Mouse (Mus musculus) layer of hippocampus, postnatal 36 days (tissue): ENCODE results near the gene Lbx2. TPM values are rescaled to one million over a fixed set of nuclear protein-coding genes. Genes with fewer than 3 reads are reported as not detected.
A peak's percentile ranks its signal among the peaks of the same experiment; 100 is the strongest.

Experiments used
- DNase-seq, 2 experiments: peaks; one replicate each; pipeline ENCODE4 v3.0.0; 2022
- total RNA-seq, 2 experiments: library from RNA; stranded (reverse); gene quantifications; 2 replicates each; pipeline ENCODE4 v1.2.3; 2021

Gene Lbx2
- total RNA-seq, 2 experiments from 2014 or later: 0.48 TPM; not detected in 1

DNA sequence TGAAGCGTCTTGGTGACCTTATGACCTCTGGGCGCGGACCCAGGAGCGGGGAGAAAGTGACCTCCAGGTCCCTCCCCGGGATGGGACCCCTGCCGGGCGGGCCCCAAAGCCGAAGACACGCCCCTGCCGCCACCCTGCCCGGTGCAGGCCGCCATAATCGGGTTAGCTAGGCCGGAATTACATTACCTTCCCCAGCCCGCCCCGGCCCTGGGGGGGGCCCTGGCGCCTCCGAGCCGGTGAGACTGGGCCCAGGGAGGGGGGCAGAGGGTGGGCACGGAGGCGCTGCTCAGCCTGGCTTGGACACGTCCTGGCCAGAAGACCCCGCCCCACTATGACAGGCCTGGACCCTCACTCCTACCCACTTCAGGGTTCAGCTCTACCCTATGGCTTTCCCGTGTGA is 14.9 kb upstream of the Lbx2 start:
- DNase-seq: no peak

DNA sequence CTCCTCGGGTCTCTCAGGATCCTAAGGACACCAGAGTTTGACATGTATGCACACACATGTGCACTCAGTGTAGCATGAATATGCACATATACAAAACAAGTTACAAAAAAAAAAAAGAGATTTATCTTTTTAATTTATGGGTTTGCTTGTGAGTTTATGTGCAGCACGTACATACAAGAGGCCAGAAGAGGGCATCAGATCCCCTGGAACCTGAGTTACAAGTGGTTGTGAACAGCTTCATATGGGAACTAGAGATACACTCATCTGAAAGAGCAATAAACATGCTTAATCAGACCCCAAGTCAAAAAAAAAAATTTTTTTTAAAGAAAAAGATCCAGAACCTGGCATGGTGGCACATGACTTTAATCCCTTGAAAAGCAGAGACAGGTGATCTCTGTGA is 11.2 kb upstream of the Lbx2 start:
- DNase-seq: no peak

DNA sequence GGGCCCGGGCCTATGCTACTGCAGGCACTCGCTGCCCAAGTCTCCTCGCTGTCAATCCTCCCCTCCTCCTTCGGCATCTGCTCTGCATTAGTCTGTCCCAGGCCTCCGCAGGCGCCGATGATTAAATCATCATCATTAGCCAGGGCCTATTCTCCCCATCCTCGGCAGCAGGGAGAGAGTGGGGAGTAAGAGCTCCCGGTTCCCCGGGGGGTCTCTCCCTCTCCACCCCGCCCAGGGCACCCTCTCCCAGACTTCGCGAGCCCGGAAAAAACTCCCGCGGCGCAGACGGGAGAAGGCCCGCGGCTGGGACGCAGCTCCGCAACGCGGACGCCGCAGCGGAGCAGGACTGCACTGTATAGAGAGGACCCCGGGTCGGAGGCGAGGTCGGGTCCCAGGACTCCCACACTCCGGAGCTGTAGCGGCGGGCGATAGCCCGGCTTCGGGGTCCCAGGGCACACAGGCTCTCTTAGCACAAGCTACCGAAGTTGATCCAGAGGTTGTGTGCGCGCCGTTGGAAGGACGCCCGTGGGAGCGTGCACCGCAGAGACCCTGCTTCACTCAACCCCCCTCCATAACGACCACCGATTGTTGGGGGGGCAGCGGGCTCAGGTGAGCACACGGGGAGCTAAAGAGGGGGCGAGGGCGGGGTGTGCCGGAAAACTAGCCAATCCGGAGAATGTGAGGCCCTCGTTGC is 8.4 kb upstream of the Lbx2 start, which contains the start of gene Pcgf1:
TSS of gene Pcgf1 (plus strand) at position 240 of the 694 bp plus-strand sequence.
- DNase-seq: peak; percentile 59 to 64

DNA sequence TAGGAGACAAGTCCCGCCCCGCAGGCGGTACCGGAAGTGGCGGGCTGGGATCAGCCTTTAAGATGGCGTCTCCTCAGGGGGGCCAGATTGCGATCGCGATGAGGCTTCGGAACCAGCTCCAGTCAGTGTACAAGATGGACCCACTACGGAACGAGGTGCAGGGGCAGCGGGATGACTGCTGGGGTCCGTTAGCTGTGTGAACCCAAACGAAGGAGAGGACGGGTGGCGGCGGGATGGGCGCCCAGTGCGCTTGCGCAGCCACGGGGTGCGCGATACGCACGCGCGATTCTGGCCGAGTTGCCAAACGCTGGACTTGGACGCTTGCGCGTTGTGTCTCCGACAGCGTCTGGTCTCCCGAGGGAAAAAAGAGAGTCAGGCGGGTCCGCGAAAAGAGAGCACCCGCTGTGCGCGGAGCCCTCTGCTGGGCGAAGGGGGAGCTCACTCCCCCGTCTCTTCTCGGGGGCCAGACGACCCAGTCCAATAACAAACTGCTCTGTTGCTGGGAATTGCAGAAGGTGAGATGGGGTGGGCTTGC is 7.8 kb upstream of the Lbx2 start:
- peak; percentile 99 to 100 for DNase-seq

DNA sequence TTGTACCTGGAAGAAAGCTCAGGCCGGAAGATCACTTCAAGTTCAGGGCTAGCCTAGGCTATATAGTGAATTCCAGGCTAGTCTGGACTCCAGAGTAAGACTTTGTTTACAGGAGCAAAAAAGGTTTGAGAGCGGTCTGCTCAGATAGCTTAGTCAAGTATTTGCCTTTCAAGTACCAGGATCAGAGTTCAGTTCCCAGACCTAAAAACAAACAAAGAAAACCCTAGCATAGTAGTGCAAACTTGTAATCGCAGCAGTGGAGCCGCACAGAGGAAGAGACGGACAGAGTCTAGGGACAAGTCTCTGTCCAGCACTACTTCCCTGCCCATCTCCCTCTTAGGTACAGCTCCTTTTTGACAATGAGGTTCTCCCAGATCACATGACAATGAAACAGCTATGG is 6.0 kb upstream of the Lbx2 start:
- no peak for DNase-seq

DNA sequence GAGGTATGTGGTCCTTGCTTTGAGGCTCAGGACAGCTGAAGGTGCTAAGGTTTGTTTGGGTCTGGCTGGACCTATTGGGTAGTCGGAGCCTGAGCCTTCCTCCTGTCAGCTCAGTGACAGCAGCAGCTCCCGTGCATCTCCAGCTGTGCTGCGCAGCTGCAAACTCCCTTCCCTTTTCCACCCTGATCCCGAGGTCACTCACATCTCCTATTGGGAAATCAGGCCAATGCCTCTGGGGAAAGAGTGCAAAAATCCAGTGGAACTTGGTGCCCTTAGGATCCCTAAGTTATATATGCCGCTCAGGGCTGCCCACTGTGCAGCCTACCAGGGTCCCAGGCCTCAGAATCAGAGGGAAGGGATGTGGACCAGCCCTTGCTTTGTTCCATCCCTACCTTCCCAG is 2.7 kb upstream of the Lbx2 start:
- DNase-seq: no peak

DNA sequence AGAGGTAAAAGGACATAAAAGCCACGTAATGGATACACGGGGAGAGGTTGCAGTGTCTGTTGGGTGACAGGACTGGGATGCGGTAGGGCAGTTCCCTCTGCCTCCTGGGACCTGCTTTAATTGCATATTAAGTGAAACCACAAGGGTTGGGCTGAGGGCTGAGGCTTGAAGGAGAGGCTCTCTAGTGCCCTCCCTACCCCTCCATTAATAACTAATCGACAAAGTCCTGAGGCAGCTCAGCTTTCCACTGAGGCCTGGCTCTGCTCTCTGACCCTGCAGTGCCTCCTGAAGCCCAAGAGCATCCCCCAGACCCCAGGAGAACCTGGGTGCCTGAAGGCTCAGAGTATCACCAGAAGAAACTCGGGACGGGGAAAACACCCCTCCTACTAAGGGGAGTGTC is 1.7 kb upstream of the Lbx2 start:
- DNase-seq: no peak

DNA sequence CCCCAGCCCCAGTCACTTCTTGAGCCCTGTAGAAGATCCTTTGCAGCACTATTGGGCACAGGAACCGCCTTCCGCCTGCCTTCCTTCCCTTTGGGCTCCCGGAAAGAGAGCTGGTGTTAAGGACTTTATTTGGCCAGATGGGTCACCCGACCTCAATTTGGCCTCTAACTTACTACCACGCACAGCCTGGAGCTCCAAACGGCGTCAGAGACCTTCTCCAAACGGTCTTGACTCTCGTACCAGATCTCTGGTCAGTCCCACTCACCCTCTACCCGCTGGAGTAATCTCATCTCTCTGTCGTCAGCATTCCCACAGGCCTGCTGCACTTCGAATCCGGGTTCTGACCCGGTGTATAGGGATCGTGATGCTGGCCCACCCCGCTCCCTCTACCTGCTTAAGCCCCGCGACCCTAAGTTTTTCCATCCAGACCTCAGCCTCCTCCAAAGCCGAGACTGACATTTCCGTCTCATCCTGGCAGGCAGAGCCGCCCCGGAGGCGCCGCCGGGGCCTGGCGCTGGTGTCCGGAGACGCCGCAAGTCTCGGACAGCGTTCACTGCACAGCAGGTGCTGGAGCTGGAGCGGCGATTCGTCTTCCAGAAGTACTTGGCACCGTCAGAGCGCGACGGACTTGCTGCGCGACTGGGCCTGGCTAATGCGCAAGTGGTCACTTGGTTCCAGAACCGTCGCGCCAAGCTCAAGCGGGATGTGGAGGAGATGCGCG is 1.2 kb downstream of the Lbx2 start:
- no peak for DNase-seq

DNA sequence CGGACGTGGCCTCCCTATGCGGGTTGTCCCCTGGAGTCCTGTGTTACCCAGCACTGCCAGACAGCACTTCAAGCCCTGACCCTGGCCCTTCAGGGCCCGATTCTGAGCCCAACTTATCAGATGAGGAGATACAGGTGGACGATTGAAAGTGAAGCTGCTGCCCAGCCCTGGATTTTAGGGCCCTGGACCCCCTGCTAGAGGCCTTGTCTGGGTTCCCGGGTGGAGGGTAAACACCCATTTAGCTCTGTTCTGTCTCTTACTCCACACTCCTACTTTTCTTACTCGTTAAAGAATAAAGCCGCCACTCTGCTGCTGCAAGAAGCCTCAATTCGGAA is 1.7 kb downstream of the Lbx2 start:
- no peak for DNase-seq

DNA sequence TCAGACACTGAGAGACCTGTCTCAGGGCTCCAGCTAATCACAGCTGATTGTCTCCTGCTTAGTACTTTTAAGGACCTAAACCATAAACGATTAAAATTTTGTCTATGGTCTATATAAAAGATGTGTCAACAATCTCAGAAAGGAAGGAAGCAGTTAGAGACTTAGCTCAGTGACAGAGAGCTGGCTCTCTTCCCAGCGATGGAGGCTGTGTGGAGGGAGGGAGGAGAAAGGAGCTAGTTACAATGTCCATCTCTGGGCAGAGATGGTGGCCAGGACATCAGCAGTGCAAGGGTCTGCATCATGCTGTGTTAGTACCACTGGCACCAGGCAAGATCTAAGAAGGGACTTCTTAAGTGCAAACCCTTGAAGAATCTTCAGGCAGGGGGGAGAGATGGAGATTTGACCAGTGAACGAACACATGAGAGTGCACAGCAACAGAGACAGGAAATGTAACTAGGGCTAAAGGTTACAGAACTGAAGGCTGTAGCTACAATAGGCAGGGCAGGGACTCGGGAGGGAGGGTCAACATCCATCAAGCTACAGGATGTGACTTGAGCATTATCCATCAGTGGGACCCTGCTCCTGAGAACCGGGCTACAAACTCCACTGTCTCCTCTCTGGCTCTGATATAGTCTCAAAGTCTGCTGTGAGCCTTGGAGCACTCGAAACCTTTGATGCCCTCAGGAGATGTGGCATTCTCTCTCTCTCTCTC is 6.4 kb downstream of the Lbx2 start:
- no peak for DNase-seq

DNA sequence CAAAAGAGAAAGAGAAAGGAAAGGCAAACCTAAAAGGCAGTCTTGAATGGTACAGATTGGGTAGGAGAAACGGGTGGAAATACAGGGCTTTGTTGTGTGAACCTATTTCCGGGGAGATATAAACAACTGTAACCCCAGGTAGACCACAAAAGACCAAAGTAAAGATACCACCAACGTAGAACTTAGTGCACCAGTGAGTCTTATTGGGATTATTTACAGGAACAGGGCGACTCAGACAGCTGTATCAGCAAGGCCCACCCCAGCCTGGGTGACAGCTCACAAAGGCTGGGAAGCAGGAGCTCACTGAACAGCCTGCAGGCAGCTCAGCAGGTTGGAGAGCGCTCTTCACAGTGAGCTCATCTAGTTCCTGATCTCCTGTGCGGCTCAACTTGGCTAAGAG is 9.8 kb downstream of the Lbx2 start:
- DNase-seq: no peak

DNA sequence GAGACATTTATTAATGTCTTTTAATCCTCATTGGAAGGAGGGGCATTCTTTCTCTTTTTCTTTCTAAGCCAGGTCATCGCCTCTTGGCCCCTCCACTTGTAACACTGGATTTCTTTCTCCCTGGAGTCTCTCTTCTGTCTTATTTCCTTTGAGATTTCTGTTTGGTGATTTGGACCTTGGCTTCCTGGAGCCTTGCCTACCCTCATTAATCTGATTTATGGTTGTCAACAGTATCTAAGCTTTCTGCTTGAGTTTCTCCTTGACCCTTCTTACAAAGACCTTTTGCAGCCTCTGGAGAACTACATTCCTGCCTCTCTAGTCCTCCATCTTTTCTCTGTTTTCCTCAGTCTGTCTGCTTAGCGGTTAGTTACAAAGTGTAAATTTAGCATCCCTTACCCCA is 12.2 kb downstream of the Lbx2 start:
- no peak for DNase-seq

DNA sequence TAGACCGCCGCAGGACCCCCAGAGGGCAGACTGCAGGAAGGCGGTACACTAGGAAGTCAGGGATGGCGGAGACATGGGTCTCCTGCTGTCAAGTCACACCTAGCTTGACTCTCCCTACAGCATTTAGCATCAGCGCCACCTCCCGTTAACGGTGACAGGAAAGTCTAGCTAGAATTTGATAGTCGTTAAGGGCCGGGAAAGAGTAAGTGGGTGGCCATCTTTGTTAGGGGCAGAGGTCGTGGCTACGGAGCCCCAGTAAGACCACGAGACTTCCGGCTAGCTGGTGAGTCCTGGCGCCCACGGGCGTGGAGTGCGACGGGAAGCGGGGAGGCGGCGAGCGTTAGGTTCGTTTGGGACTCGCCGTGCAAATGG is 15.1 kb downstream of the Lbx2 start, which contains the start of the genes Ccdc142 and Gm42688:
TSS of gene Ccdc142 (plus strand) at position 286 of the 372 bp plus-strand sequence.
TSS of gene Gm42688 (plus strand) at position 302 of the 372 bp plus-strand sequence.
- DNase-seq: peak; percentile 84 to 86

DNA sequence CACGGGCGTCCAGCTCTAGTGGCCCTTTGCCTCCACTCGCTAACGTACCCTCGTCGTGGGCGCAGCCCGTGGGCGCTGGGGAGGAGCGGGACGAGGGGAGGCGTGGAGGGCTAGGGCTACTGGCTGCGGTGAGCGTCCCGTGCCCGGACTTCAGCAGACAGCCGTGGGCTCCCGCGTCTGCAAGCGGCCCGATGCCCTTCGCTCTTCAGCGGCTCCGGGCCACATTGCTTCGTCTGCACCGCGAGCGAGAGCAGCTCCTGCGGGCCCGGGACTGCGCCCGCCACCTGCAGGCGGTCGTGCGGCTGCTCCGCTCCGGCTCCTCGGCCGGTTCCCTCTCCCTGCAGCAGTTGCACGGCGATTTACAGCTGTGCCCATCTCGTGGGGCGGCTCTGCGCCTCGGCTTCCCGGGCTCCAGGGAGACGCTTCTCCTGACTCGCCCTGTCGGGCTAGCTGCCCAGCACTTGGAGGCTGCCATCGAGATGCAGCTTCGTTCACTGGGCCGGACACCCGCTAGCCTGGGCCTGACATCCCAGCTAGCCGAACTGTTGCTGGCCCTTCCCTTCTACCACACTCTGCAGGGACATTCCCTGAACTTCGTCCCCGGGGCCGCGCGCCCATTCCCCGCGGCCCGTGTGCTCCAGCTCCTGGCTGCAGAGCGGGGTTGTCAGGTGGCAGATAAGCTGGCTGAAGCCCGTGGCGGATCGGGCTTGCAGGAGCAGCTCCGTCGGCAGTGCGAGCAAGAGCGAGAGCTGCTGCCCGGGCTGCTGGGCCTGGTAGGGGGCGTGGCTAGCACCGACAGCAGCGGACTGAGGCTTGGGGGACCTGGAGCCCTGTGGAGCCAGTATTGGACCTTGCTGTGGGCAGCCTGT is 15.8 kb downstream of the Lbx2 start:
- DNase-seq: peak; percentile 54 to 67

DNA sequence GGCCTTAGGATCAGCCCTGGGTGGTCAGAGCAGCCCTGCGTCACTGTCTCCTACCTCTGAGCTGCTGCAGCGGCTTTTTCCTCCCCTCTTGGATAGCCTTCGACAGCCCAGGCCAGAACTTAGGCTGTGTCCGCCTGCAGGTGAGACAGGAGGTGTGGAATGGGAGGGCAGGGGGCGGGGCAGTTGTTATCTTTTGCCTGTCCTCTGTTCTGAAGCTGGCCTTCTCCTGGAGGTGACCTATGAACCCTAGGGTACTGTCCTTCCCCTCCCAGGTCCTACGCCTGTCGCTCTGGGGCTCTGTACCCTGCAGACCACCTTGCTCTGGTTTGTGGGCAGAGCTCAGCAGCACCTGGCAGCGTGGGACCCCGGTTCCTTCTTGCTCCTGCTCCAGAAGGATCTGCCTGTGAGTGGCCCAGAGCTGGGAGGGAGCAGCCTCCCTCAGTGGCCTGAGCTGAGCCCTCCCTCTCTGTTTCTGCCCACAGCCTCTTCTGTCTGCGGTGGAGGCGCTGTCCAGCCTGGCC is 17.0 kb downstream of the Lbx2 start:
- DNase-seq: peak in 1 of 2 experiments; percentile 18

DNA sequence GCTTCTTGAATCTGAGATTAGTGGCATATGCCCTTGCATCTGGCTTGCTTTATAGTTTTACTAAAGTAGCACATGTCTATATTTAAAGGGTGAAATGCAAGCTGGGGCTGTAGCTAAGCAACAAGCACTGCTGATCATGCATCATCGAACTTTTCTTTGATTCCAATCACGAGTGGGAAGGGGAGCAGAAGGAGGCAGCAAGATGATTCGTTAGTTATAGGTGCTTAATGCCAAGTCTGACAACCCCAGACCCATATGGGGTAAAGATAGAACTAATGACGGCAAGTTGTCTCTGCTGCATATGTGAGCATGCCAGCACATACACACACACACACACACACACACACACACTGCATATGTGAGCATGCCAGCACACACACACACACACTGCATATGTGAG is 18.0 kb downstream of the Lbx2 start:
- DNase-seq: peak; percentile 30 to 33

DNA sequence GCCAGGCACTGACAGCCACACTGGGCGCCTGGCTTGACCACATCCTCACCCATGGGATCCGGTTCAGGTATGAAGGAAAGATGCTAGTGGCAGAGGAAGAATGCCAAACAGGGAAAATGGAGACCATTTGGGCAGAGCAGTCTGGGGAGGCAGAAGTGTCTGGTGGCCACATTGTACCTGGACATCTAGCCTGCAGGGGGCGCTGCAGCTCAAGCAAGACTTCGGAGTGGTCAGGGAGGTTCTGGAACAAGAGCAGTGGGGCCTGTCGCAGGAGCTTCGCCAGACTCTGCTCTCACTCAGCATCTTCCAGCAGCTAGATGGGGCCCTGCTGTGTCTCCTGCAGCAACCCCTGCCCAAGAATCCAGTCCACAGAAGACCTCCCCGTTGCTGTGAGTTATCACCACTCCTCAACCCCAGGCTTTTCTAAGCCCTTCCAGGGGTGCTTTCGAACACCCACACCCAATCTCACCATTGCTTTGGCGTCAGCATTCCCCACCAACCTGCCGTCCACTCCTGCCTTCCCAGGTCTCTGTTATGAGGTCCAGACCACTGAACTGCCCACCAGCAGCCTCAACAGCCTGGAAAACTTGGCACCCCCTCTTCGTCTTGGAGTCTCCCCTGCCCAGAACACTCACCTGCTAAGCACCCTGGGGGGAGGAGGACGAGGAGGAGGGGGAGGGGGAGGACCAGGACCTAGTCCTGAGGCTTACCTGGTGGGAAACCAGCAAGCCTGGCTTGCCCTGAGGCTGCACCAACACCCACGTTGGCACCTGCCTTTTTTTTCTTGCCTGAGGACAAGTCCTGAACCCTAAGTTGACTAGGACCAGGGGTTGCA is 21.6 kb downstream of the Lbx2 start:
- DNase-seq: peak; percentile 40 to 55

DNA sequence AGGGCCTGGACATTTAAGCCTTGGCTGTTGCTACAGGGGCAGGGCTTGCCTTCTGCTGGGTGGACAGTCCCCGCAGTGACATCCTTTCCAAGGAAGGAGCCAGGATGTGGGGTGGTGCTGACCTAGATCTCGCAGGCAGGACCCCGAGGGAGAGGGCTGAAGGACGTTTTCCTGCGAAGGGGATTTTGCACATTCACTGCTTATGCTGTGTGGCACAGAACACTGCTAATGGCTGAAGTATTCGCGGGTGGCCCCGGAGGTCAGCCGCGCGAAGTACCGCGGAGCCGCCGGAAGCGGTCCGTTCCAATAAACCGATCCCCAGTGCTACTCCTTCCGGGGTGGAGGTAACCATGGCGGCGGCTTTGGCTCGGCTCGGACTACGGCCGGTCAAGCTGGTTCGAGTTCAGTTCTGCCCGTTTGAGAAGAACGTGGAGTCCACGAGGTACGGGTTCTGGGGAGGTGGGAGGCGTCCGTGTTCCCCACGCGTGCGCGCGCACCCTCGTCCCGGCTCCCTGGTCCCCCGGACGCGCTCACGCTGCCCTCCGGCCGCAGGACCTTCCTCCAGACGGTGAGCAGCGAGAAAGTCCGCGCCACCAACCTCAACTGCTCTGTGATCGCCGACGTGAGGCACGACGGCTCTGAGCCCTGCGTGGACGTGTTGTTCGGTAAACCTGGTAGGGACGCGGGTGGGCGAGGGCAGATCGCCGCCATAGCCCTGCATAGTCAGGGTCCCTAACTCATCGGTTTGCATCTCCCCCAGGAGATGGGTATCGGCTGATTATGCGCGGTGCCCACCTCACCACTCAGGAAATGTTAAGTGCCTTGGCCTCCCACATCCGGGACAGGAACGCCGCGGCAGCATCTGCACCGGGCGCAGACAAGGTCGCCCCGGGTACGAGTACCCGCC is 22.8 kb downstream of the Lbx2 start, which contains the start of gene Mrpl53:
TSS of gene Mrpl53 (plus strand) at position 279 of the 907 bp plus-strand sequence.
- DNase-seq: peak; percentile 81 to 83

DNA sequence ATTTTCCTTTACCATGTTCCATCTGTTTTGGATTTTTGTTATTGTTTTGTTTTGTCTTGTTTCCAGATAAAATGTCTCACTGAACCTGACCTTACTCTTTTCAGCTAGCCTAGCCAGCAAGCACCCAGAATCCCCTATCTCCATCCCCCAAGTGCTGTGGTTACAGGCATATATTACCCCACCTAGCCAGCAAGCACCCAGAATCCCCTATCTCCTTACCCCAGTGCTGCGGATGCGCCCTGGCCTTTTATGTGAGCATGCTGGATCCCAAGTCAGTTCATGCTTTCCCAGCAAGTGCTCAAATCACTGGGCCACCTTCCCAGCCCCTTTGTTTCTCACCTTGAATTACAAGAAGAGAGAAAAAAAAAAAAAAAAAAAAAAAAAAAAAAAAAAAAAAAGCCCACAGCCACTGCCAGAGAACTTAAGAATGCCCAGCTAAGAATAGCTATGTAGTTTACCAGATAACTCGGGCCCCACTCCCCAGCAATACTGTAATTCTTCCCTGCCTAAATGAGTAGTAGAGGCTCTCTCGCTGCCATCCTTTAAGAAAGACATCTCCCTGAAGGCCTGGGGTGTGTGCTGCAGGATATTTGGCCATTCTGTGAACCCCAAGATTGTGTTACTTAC is 25.5 kb downstream of the Lbx2 start:
- no peak for DNase-seq
